Mouse (Mus musculus) limb, embryonic 14.5 days (tissue): Measurements from ENCODE around the gene Rsph10b. TPM values are rescaled to one million over a fixed set of nuclear protein-coding genes. Genes with fewer than 3 reads are reported as not detected.

Source experiments
- ATAC-seq: fragments of 200-750 bp; cut with Nextera tagmentation; 2 replicates; pipeline ENCODE4 v1.8.0; 2017; ENCODE audit warnings: low read depth, moderate number of reproducible peaks, moderate TSS enrichment; ENCODE audit not compliant: low FRiP score
- DNase-seq: peaks from one replicate; pipeline ENCODE4 v3.0.0-alpha.2; 2015; ENCODE audit warnings: low spot score
- H3K27ac ChIP-seq: fragments of 300-500 bp; sonication (generic); replicated peaks from 2 replicates; pipeline ENCODE4 v1.5.1; 2014; ENCODE audit warnings: low read depth, mild to moderate bottlenecking, low read length, moderate library complexity, mixed read lengths
- H3K27me3 ChIP-seq: fragments of 300-500 bp; sonication (generic); 2 replicates; pipeline ENCODE4 v1.6.1; 2014; ENCODE audit warnings: low read length, mixed read lengths; ENCODE audit not compliant: control insufficient read depth, insufficient read depth
- H3K36me3 ChIP-seq: fragments of 300-500 bp; sonication (generic); 2 replicates; pipeline ENCODE4 v1.6.1; 2014; ENCODE audit warnings: mild to moderate bottlenecking, low read length, moderate library complexity, mixed read lengths; ENCODE audit not compliant: control insufficient read depth, insufficient read depth
- H3K4me1 ChIP-seq: fragments of 300-500 bp; sonication (generic); 2 replicates; pipeline ENCODE4 v1.6.1; 2014; ENCODE audit warnings: antibody characterized with exemption, low read length, mixed read lengths; ENCODE audit not compliant: control insufficient read depth, insufficient read depth
- H3K4me2 ChIP-seq: fragments of 300-500 bp; sonication (generic); replicated peaks from 2 replicates; pipeline ENCODE4 v1.6.1; 2014; ENCODE audit warnings: low read depth, mild to moderate bottlenecking, low read length, moderate library complexity; ENCODE audit not compliant: severe bottlenecking
- H3K4me3 ChIP-seq: fragments of 300-500 bp; sonication (generic); replicated peaks from 2 replicates; pipeline ENCODE4 v1.5.1; 2014; ENCODE audit warnings: low read length
- H3K9ac ChIP-seq: fragments of 300-500 bp; sonication (generic); 2 replicates; pipeline ENCODE4 v1.6.1; 2014; ENCODE audit warnings: mild to moderate bottlenecking, low read depth, low read length, moderate library complexity; ENCODE audit not compliant: severe bottlenecking
- H3K9me3 ChIP-seq: fragments of 300-500 bp; sonication (generic); 2 replicates; pipeline ENCODE4 v1.6.1; 2016; ENCODE audit warnings: low read length; ENCODE audit not compliant: control insufficient read depth
- POLR2A ChIP-seq: fragments of 200-500 bp; IDR thresholded peaks from 2 replicates; pipeline ENCODE4 v1.8.0; 2012; ENCODE audit warnings: inconsistent platforms, mild to moderate bottlenecking, moderate library complexity, borderline replicate concordance; ENCODE audit not compliant: insufficient read depth, insufficient read length; ENCODE audit errors: extremely low read depth
- WGBS: fragments of 180-500 bp; shearing (Covaris S2); extraction: QIAGEN DNeasy Blood & Tissue Kit; methylation state at CpG from one replicate; pipeline ENCODE4 v1.1.7; 2014; 5-methylcytosine and 5-hydroxymethylcytosine counted together
- polyA plus RNA-seq, 2 experiments: library from polyadenylated mRNA; depleted of rRNA in 1 of 2; stranded (reverse) in 1 of 2; unstranded in 1 of 2; fragments of >200 nt; fragmentation: Nextera tagmentation in 1 of 2; extraction: Ambion mirVana in 1 of 2; gene quantifications; 2 replicates each; pipeline versions ENCODE4 v1.2.1 to v1.2.3; 2012 to 2014

Rsph10b gene
- polyA plus RNA-seq (2012; rRNA removed) (2.6 and 4.4 TPM in 2 replicates), polyA plus RNA-seq (2014; fragmentation: Nextera tagmentation; extraction: Ambion mirVana) (2.8 and 3.2 TPM in 2 replicates)

GRCm38 (mm10) chr5:143932831-143933230 is at the start of gene Rsph10b:
Rsph10b (plus strand) TSS chr5:143933035.
- 21% methylated on average over 8 of the region's 8 CpGs for WGBS
- Histone ChIP-seq H3K36me3 (peaks cover 41% of the 10 kb centered on the region), H3K27me3 (no peaks in the 10 kb centered on the region), H3K4me1 (no peaks in the 10 kb centered on the region), H3K9ac (no peak within 1 kb of the TSS), H3K9me3 (no peaks in the 10 kb centered on the region), H3K4me2 (no peak within 1 kb of the TSS), H3K27ac (no peak within 1 kb of the TSS), H3K4me3 (no peak within 1 kb of the TSS)
- no peak for TF ChIP-seq POLR2A
- ATAC-seq, result no peak
- DNase-seq, result no peak

- Histone ChIP-seq H3K9ac (no peak overlapping the region), H3K9me3 (0 out of 2 replicates have a peak, but pooled peaks cover 3% of the 10 kb centered on the region), H3K4me3 (no peak overlapping the region), H3K27ac (no peak overlapping the region), H3K36me3 (peaks cover 97% of the 10 kb centered on the region), H3K27me3 (no peaks in the 10 kb centered on the region), H3K4me2 (no peak overlapping the region), H3K4me1 (no peaks in the 10 kb centered on the region)
- DNase-seq (no peak), ATAC-seq (no peak)
- TF ChIP-seq POLR2A, result no peak
- WGBS, result 93% methylated on average over 3 of the region's 3 CpGs
Measured at GRCm38 (mm10) chr5:143885274-143885673, 47.6 kb upstream of the Rsph10b start.

GRCm38 (mm10) chr5:143890741-143891140 is 42.1 kb upstream of the Rsph10b start:
- no peak for DNase-seq
- no peak for TF ChIP-seq POLR2A
- no peaks in the 10 kb centered on the region for H3K4me1 ChIP-seq
- ATAC-seq, result no peak
- H3K27ac ChIP-seq, result no peak overlapping the region
- H3K27me3 ChIP-seq, result no peaks in the 10 kb centered on the region
- peaks cover 68% of the 10 kb centered on the region for H3K36me3 ChIP-seq
- H3K9ac ChIP-seq, result no peak overlapping the region
- H3K4me2 ChIP-seq, result no peak overlapping the region
- WGBS, result 52% methylated on average over 6 of the region's 6 CpGs
- H3K9me3 ChIP-seq, result 0 out of 2 replicates have a peak, but pooled peaks cover 3% of the 10 kb centered on the region
- H3K4me3 ChIP-seq, result no peak overlapping the region

- no peak for TF ChIP-seq POLR2A
- ATAC-seq (no peak), DNase-seq (no peak)
- Histone ChIP-seq H3K27me3 (no peaks in the 10 kb centered on the region), H3K4me3 (no peak overlapping the region), H3K9ac (no peak overlapping the region), H3K4me2 (no peak overlapping the region), H3K9me3 (no peaks in the 10 kb centered on the region), H3K36me3 (peaks cover 61% of the 10 kb centered on the region), H3K27ac (no peak overlapping the region), H3K4me1 (no peaks in the 10 kb centered on the region)
- WGBS, result 70% methylated on average over 9 of the region's 9 CpGs
Measured at GRCm38 (mm10) chr5:143892255-143892886, 40.5 kb upstream of the Rsph10b start.

GRCm38 (mm10) chr5:143893396-143893795 is 39.4 kb upstream of the Rsph10b start:
- no peaks in the 10 kb centered on the region for H3K27me3 ChIP-seq
- no peaks in the 10 kb centered on the region for H3K9me3 ChIP-seq
- H3K9ac ChIP-seq, result no peak overlapping the region
- H3K36me3 ChIP-seq, result peaks cover 61% of the 10 kb centered on the region
- no peak overlapping the region for H3K4me3 ChIP-seq
- H3K4me2 ChIP-seq, result no peak overlapping the region
- no peak for ATAC-seq
- H3K4me1 ChIP-seq, result no peaks in the 10 kb centered on the region
- no peak for DNase-seq
- 68% methylated on average over 5 of the region's 5 CpGs for WGBS
- H3K27ac ChIP-seq, result no peak overlapping the region
- no peak for TF ChIP-seq POLR2A
